Mouse (Mus musculus): ENCODE measurements at regions not wholly inside any gene's neighbourhood (a gene's known extent, or its start where the extent isn't known, plus 50 kb on each side); places are given as distances from the start of the nearest gene placed in this dataset.

DNA sequence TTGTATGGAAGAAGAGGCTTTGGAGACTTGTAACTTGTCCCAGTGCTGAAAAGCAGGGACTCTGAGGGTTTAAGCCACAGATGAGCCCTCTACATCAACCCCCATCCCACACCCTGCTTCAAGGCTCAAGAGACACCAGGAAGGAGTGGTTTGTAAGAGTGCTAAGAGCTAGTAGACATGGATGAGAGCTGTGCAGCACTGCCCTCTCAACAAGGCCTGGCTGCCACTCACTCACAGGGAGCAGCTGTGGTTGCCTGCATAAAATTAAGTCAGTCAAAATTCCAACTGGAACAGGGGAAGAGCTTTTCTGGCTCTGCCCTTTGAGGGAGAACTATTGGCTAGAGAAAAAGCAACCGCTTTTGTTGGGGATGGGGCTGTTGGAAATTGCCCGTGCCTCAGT lies 225.5 kb upstream of the Tbl1xr1 start:
- DNase-seq (ENCODE audit: low read depth, low spot score): no peak
- H3K36me3 ChIP-seq (ENCODE audit: control insufficient read depth in 1 of 2, insufficient read depth in 2 of 2, low read length in 2 of 2): peaks cover 0 to 11% of the 10 kb centered on the region in 2 experiments; a peak in 2 of 4 replicates

DNA sequence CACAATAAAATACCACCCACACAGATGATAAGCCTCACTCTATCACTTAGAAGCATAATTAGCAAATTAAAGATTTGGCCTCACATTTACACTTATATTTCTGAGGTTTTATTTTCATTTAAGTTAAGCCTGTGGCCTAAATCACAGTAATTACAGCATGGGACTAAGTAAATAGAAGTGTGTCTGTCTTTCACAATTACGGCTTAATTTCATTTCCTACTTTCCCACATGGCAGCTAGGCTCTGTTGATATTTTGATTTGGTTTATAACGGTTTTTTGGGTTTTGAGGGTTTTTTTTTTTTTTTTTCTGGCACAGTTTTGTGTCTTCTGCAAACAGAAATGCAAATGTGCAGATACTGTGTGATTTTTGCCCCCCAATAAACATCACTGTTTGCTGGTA lies 222.1 kb upstream of the Tbl1xr1 start:
- Histone ChIP-seq H3K79me2 (ENCODE audit: control insufficient read depth, insufficient read depth, low read length, poor library complexity) (no peaks in the 10 kb centered on the region), H3K9me3 (replicated peaks; ENCODE audit: insufficient read depth, low read length) (no peaks in the 10 kb centered on the region), H3K9ac (ENCODE audit: control insufficient read depth, low read depth, low read length, poor library complexity, severe bottlenecking) (no peak overlapping the region), H3K27ac (ENCODE audit: control insufficient read depth, low read depth, low read length) (no peak overlapping the region), H3K27me3 (ENCODE audit: control insufficient read depth in 1 of 2, insufficient read depth in 2 of 2, low read length in 2 of 2) (no peaks in the 10 kb centered on the region), H3K4me1 (ENCODE audit: control insufficient read depth in 1 of 2, insufficient read depth in 2 of 2, low read length in 2 of 2) (peaks cover 2 to 9% of the 10 kb centered on the region in 2 experiments; a peak in 3 of 4 replicates), H3K4me3 (ENCODE audit: control insufficient read depth in 1 of 2, insufficient read depth in 1 of 2, low read depth in 2 of 2, low read length in 2 of 2) (no peak overlapping the region), H3K36me3 (ENCODE audit: control insufficient read depth in 1 of 2, insufficient read depth in 2 of 2, low read length in 2 of 2) (peaks cover 0 to 11% of the 10 kb centered on the region in 2 experiments; a peak in 2 of 4 replicates)
- TF ChIP-seq CHD1 (IDR thresholded peaks at IDR 0.05; ENCODE audit: low read depth, low read length) (no peak), ZNF384 (IDR thresholded peaks at IDR 0.05; ENCODE audit: low read depth, low read length) (peak; percentile 10; the same call in 1 of the 2 replicates)
- no peak for DNase-seq (ENCODE audit: low read depth, low spot score)

More for the DNA sequence above, 225.5 kb upstream of the Tbl1xr1 start:
- Histone ChIP-seq H3K4me1 (ENCODE audit: control insufficient read depth in 1 of 2, insufficient read depth in 2 of 2, low read length in 2 of 2) (peaks cover 2 to 9% of the 10 kb centered on the region in 2 experiments; a peak in 3 of 4 replicates), H3K9me3 (replicated peaks; ENCODE audit: insufficient read depth, low read length) (no peaks in the 10 kb centered on the region), H3K27ac (ENCODE audit: control insufficient read depth, low read depth, low read length) (no peak overlapping the region), H3K27me3 (ENCODE audit: control insufficient read depth in 1 of 2, insufficient read depth in 2 of 2, low read length in 2 of 2) (no peaks in the 10 kb centered on the region), H3K4me3 (ENCODE audit: control insufficient read depth in 1 of 2, insufficient read depth in 1 of 2, low read depth in 2 of 2, low read length in 2 of 2) (no peak overlapping the region), H3K9ac (ENCODE audit: control insufficient read depth, low read depth, low read length, poor library complexity, severe bottlenecking) (no peak overlapping the region), H3K79me2 (ENCODE audit: control insufficient read depth, insufficient read depth, low read length, poor library complexity) (no peaks in the 10 kb centered on the region)
- no peak for TF ChIP-seq NRF1 (IDR thresholded peaks at IDR 0.05; ENCODE audit: insufficient read depth, low read depth, low read length, poor library complexity, severe bottlenecking)
- TF ChIP-seq CHD2 (IDR thresholded peaks at IDR 0.05; ENCODE audit: low read length): no peak
- TF ChIP-seq POLR2AphosphoS2 (IDR thresholded peaks at IDR 0.05; ENCODE audit: low read length): no peak
- TF ChIP-seq TAL1 (IDR thresholded peaks at IDR 0.05; ENCODE audit: low read length): no peak
- TF ChIP-seq MEF2A (IDR thresholded peaks at IDR 0.05; ENCODE audit: extremely low read depth, insufficient replicate concordance, low read depth, low read length, poor library complexity, severe bottlenecking): no peak
- TF ChIP-seq ZKSCAN1 (IDR thresholded peaks at IDR 0.05; ENCODE audit: low read depth, low read length): no peak
- no peak for TF ChIP-seq SIN3A (IDR thresholded peaks at IDR 0.05; ENCODE audit: low read length)
- no peak for TF ChIP-seq ZC3H11A (IDR thresholded peaks at IDR 0.05; ENCODE audit: low read depth, low read length)
- TF ChIP-seq RAD21 (IDR thresholded peaks at IDR 0.05; ENCODE audit: low read depth, low read length): no peak

DNA sequence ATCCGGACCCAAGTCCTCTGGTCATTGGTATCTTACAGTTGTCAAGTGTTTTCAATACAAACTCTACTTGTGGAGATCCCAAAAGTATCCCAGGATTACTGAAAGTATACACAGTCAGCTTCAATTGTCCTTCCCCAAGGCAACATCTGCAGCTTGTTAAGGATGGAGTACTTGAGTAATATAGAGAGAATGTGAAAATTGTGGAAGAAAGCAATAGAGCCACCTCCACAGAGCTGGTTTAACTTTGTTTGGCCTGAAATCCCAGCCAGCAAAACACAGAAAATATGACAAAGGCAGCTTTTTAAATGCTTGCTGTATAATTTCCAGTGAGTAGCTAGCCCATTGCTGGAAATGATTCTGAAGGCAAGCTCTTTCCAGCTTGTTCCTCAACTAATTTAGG lies 217.0 kb upstream of the Tbl1xr1 start:
- no peak overlapping the region for H3K4me3 ChIP-seq (ENCODE audit: control insufficient read depth in 1 of 2, insufficient read depth in 1 of 2, low read depth in 2 of 2, low read length in 2 of 2)
- TF ChIP-seq MAX (IDR thresholded peaks at IDR 0.05; ENCODE audit: low read length): no peak
- no peak for TF ChIP-seq CHD2 (IDR thresholded peaks at IDR 0.05; ENCODE audit: low read length)
- no peak for TF ChIP-seq KAT2A (conservative IDR thresholded peaks at IDR 0.05; ENCODE audit: low read depth, low read length)
- no peak for TF ChIP-seq ZNF384 (IDR thresholded peaks at IDR 0.05; ENCODE audit: low read depth, low read length)
- no peak for TF ChIP-seq EP300 (IDR thresholded peaks at IDR 0.05; ENCODE audit: low read depth in 1 of 2, low read length in 2 of 2)
- no peak for TF ChIP-seq JUND (IDR thresholded peaks at IDR 0.05; ENCODE audit: low read depth, low read length)
- no peak for TF ChIP-seq MAZ (IDR thresholded peaks at IDR 0.05; ENCODE audit: low read depth, low read length)
- TF ChIP-seq SIN3A (IDR thresholded peaks at IDR 0.05; ENCODE audit: low read length): no peak
- TF ChIP-seq ZKSCAN1 (IDR thresholded peaks at IDR 0.05; ENCODE audit: low read depth, low read length): no peak
- no peak for DNase-seq (ENCODE audit: low read depth, low spot score)

More for the DNA sequence above, 217.0 kb upstream of the Tbl1xr1 start:
- Histone ChIP-seq H3K9ac (ENCODE audit: control insufficient read depth, low read depth, low read length, poor library complexity, severe bottlenecking) (no peak overlapping the region), H3K4me1 (ENCODE audit: control insufficient read depth in 1 of 2, insufficient read depth in 2 of 2, low read length in 2 of 2) (no peaks in the 10 kb centered on the region), H3K79me2 (ENCODE audit: control insufficient read depth, insufficient read depth, low read length, poor library complexity) (no peaks in the 10 kb centered on the region), H3K27me3 (ENCODE audit: control insufficient read depth in 1 of 2, insufficient read depth in 2 of 2, low read length in 2 of 2) (no peaks in the 10 kb centered on the region), H3K9me3 (replicated peaks; ENCODE audit: insufficient read depth, low read length) (no peaks in the 10 kb centered on the region), H3K36me3 (ENCODE audit: control insufficient read depth in 1 of 2, insufficient read depth in 2 of 2, low read length in 2 of 2) (no peaks in the 10 kb centered on the region), H3K27ac (ENCODE audit: control insufficient read depth, low read depth, low read length) (no peak overlapping the region)

Data from MEL (cell line).